Mouse (Mus musculus) retina, adult 2 months (tissue): ENCODE measurements around the gene Gfod2.

ENCODE experiments used
- DNase-seq: peaks from one replicate; pipeline ENCODE4 v3.0.0-alpha.2; 2012; ENCODE audit warnings: low read depth, low spot score

The Gfod2 gene

DNA sequence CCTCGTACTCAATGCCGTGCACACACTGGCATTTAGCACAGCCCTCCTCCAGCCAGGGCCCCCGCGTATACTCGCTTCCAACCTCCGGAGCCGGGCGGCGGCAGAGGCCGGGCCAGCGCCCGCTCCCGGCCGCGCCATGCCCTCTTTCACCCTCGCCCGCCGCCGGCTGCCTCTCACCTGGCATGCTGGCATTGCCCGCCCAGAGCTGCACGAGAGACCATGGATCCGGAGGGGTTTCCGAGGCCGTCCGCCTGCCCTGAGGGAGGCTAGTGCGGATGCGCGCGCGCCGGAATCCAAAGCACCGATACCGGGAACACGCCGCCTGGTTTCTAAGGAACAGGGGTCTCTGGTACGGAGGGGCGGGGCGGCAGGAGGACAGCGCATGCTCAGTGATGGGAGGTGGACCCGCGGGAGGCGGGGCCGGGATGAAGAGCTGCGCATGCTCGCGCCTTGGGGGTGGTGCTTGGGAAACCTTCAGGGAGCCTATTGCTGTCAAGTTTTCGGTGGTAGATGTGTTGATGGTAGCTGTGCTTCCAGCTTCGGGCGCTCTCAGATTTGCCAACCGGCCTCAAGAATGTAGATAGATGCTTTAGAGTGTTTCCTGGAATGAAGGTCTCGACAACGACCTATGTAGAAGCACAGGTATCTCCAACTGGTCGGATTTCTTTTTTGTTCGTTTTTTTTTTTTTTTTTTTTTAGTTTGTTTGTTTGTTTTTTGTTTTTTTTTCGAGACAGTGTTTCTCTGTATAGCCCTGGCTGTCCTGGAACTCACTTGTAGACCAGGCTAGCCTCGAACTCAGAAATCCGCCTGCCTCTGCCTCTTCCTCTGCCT, at the start of gene Gfod2:
TSS of gene Gfod2 (minus strand) at position 388 of the 832 bp plus-strand sequence.
- peak; percentile 80 for DNase-seq

- no peak for DNase-seq
These were observed 49.3 kb upstream of the Gfod2 start for GRCm38 (mm10) chr8:105807766-105808165.

DNA sequence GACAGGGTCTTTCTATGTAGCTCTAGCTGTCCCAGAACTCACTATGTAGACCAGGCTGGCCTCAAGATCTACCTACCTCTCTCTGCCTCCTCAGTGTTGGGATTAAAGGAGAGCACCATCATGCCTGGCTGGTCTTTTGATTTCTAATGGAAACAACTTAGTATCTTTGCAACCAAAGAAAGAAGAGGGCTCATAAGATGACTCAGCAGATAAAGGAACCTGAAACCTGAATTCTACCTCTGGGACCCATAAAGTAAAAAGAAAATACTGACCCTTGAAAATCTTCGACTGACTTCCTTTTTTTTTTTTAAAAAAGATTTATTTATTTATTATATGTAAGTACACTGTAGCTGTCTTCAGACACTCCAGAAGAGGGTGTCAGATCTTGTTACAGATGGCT, 47.5 kb upstream of the Gfod2 start:
- DNase-seq: no peak

- DNase-seq: no peak
These were observed 46.9 kb upstream of the Gfod2 start for GRCm38 (mm10) chr8:105805346-105805745.

GRCm38 (mm10) chr8:105804797-105805196, 46.3 kb upstream of the Gfod2 start:
- DNase-seq: no peak

- no peak for DNase-seq
These were observed 42.9 kb upstream of the Gfod2 start for GRCm38 (mm10) chr8:105801153-105801904.

DNA sequence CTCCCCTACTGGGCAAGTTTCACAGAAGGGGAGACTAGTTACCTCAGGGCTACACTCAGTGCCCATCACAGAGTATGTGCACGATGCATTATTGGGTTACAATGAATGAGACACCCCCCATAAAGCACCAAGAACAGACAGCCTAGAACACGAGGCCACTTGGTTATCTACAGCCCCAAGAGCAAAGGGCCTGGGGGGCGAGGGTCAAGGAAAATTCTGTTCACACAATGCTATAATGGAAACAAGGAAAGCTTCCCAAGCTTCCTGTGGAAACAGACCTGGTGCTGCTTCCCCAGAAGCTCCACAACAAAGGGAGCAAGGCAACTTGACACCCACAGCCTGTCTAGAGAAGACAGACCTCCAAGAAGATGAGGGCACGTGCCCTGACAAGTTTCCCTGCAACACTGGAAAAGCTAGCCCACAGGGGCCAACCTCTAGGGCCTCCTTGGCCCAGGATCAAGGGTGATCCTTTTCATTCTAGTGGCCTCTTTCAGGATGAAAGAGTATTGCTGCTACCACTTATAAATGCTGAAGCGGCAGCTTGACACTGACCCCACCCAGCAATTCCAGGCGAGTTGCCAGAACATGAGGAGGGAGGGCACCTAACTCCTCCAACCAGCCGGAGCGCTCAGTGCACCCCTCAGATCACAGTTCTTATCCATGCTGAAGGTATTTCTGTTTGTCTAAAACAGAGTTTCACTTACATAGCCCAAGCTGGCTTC, 40.8 kb upstream of the Gfod2 start:
- no peak for DNase-seq

DNA sequence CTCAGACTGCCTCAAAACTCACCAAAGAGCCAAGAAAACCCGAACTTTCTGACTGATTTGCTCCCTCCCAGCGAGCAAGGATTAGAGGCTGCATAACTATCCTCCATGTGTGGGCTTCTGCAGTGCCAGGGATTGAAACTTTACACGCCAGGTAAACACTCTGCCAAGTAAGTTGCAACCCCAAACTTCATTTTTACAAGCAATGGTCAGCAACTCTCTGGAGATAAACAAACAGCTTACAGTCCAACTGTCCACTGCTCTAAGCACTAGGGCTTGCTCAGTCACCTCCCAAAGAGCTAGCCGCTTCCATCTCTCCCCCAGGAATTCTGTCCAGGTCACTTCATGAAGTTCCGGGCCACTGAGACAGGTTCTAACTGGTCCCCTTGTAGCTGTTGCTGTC, 39.9 kb upstream of the Gfod2 start:
- DNase-seq: no peak

- no peak for DNase-seq
These were observed 37.3 kb upstream of the Gfod2 start for GRCm38 (mm10) chr8:105795785-105796184.

GRCm38 (mm10) chr8:105794009-105794598, 35.6 kb upstream of the Gfod2 start:
- no peak for DNase-seq

GRCm38 (mm10) chr8:105793331-105793730, 34.9 kb upstream of the Gfod2 start:
- no peak for DNase-seq

- DNase-seq: no peak
These were observed 31.2 kb upstream of the Gfod2 start for GRCm38 (mm10) chr8:105789626-105790025.

GRCm38 (mm10) chr8:105788927-105789326, 30.5 kb upstream of the Gfod2 start:
- DNase-seq: no peak

- peak; percentile 23 for DNase-seq
These were observed 29.8 kb upstream of the Gfod2 start for GRCm38 (mm10) chr8:105788241-105788640.

DNA sequence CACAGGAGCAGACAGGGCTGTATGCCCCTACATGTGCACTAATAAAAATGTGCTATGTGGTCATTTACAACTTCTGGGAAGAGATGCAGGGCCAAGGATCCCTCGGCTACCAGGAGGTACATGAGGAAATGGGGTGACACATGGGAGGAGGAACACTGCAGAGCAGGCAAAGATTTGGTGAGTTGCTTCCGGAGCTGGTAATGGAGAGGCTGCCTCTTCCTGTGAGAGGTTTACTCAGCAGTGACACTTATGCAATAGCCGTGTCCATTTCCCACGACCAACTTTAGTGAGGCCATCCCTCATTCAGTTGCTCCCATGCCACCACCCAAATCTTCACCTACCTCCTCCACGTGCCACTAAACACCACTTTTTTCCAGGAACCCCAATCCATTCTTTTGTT, 21.8 kb upstream of the Gfod2 start:
- no peak for DNase-seq

- DNase-seq: no peak
These were observed 19.4 kb upstream of the Gfod2 start for GRCm38 (mm10) chr8:105777833-105778232.

DNA sequence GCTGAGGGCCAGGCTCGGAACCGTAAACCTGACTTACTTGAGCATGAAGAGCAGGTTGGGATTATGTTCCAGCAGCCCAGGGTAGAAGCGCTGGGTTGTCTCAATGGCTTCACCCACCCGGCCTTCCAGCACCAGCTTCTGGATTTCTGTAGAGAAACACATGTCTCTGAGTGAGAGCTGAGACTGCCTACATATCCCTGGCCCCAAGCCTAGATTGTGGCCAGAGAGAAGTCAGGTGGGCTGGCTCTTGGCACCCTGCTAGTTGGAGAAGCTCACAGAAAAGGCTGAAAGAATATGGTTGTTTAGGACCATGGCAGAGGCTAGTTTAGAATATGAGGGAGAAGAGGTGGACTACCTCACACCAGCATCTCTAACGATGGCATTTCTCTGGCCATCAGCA, 16.0 kb upstream of the Gfod2 start:
- no peak for DNase-seq

DNA sequence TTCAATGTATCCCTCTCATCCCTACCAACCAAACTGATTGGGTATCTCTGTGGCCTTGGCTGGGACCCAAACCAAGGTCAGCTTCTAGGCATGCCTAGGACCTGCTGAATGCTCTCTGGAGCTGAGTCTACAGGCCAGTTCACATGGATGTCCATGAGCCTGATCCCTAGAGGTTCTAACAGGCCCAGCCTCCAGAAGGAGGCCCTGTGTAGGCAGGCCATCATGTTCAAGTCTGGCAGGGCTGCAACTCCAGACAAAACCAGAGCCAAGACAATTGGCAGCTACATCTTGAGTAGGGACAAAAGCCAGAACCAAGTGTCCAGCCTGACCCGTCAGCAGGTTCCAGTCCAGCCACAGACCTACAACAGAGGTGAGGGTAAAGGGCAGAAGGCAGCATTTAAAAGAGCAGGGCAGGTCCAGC, 15.0 kb upstream of the Gfod2 start:
- DNase-seq: no peak

DNA sequence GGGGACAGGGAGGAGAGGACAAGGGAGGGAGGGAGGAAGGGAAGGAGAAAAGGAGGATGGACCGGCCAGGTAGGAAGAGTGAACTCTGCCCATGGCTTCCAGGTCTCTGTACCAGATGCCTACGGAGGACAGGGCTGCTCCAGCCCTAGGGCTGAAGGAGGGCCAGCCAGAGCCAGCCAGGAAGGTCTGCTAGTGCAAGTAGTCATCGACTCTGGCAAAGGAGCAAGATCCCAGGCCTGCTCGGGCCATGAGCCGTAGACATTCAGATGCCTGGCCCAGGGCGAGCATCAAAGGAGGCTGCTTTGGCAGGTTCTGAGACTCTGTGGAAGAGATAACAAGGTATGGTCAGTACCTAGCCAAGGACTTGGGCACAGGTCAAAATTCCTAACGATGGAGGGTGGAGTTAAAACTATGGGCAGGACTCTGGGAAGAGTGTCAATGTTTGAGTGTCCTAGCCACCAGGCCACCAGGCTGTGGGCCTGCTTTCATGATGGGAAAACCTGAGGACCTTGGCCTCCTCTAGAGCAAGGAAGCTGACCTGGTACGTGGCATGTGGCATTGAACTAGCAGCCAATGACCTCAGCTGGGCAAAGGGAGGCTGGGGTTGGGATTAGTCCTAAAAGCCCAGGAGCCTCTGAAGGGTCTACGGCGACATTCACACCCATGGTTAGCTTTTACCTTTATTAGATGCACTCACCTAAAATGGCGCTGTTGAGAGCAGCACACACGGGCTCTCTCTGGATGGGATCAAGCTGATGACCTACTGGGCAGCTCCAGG, 13.1 kb upstream of the Gfod2 start:
- DNase-seq: no peak

- no peak for DNase-seq
These were observed 12.1 kb upstream of the Gfod2 start for GRCm38 (mm10) chr8:105770609-105771008.
